Mouse (Mus musculus): ENCODE results near the gene Hnrnpdl.
A peak's percentile ranks its signal among the peaks of the same experiment; 100 is the strongest.

Hnrnpdl gene

GRCm38 (mm10) chr5:100003895-100004294 lies 35.6 kb downstream of the Hnrnpdl start:
- DNase-seq, result no peak

- DNase-seq, result no peak
These were observed 39.0 kb downstream of the Hnrnpdl start for GRCm38 (mm10) chr5:100000500-100000899.

DNA sequence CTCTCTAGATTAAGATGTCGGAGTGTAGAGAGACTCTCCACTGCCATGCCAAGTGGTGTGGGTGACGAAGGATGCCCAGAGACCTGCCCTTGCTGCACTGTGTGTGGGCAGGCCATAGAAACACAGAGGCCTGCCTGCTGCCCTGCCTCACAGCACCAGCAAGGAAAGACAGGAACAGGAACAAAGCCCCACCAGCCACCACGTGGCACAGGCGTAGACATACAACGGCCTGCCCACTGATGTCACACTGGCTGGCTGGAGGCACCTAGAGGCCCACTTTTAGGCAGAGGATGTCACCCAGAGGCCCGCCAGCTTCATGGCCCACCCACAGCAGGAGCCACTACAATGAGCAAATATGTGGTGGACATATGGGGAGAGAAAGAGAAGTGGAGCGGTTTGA lies 39.4 kb downstream of the Hnrnpdl start:
- DNase-seq, result no peak

- no peak for DNase-seq
These were observed 44.8 kb downstream of the Hnrnpdl start for GRCm38 (mm10) chr5:99994680-99995079.

- peak; percentile 43 to 67 for DNase-seq
These were observed 45.3 kb downstream of the Hnrnpdl start for GRCm38 (mm10) chr5:99994166-99994565.

Data from kidney, postnatal 36 days (tissue).